Mouse (Mus musculus): Measurements from ENCODE around the gene Trmt5.

The Trmt5 gene

GRCm38 (mm10) chr12:73269933-73270332 is 16.6 kb downstream of the Trmt5 start:
- no peak for DNase-seq (ENCODE audit: low spot score in 2 of 2)

- no peak for DNase-seq (ENCODE audit: low spot score in 2 of 2)
Observed at GRCm38 (mm10) chr12:73269531-73269930, 17.0 kb downstream of the Trmt5 start.

- DNase-seq (ENCODE audit: low spot score in 2 of 2): no peak
Observed at GRCm38 (mm10) chr12:73268497-73268896, 18.0 kb downstream of the Trmt5 start.

GRCm38 (mm10) chr12:73266597-73266996 is 19.9 kb downstream of the Trmt5 start:
- no peak for DNase-seq (ENCODE audit: low spot score in 2 of 2)

GRCm38 (mm10) chr12:73265381-73265978 is 21.0 kb downstream of the Trmt5 start:
- DNase-seq (ENCODE audit: low spot score in 2 of 2): no peak

- DNase-seq (ENCODE audit: low spot score in 2 of 2): no peak
Observed at GRCm38 (mm10) chr12:73260339-73260738, 26.2 kb downstream of the Trmt5 start.

GRCm38 (mm10) chr12:73259269-73259668 is 27.2 kb downstream of the Trmt5 start:
- no peak for DNase-seq (ENCODE audit: low spot score in 2 of 2)

- DNase-seq (ENCODE audit: low spot score in 2 of 2): no peak
Observed at GRCm38 (mm10) chr12:73255006-73255405, 31.5 kb downstream of the Trmt5 start.

GRCm38 (mm10) chr12:73245687-73246086 is 40.8 kb downstream of the Trmt5 start:
- DNase-seq (ENCODE audit: low spot score in 2 of 2): no peak

- DNase-seq (ENCODE audit: low spot score in 2 of 2): no peak
Observed at GRCm38 (mm10) chr12:73241960-73242359, 44.5 kb downstream of the Trmt5 start.

GRCm38 (mm10) chr12:73232586-73232985 is 53.9 kb downstream of the Trmt5 start:
- DNase-seq (ENCODE audit: low spot score in 2 of 2): no peak

- no peak for DNase-seq (ENCODE audit: low spot score in 2 of 2)
Observed at GRCm38 (mm10) chr12:73231552-73231951, 55.0 kb downstream of the Trmt5 start.

- no peak for DNase-seq (ENCODE audit: low spot score in 2 of 2)
Observed at GRCm38 (mm10) chr12:73230196-73230595, 56.3 kb downstream of the Trmt5 start.

Measured in natural killer cell, adult 2 months (primary cell).